Mouse (Mus musculus) hindbrain, embryonic 13.5 days (tissue): ENCODE data around the gene Eml2. TPM values are rescaled to one million over a fixed set of nuclear protein-coding genes. Genes with fewer than 3 reads are reported as not detected.

Experiments used
- ATAC-seq: fragments of 200-750 bp; cut with Nextera tagmentation; 2 replicates; pipeline ENCODE4 v1.8.0; 2017; ENCODE audit warnings: moderate TSS enrichment; ENCODE audit not compliant: low FRiP score
- H3K27ac ChIP-seq: fragments of 300-500 bp; sonication (generic); 2 replicates; pipeline ENCODE4 v1.5.1; 2015; ENCODE audit warnings: inconsistent platforms, mild to moderate bottlenecking, moderate library complexity
- H3K27me3 ChIP-seq: fragments of 300-500 bp; sonication (generic); 2 replicates; pipeline ENCODE4 v1.6.1; 2015; ENCODE audit warnings: mild to moderate bottlenecking, inconsistent platforms
- H3K36me3 ChIP-seq: fragments of 300-500 bp; sonication (generic); 2 replicates; pipeline ENCODE4 v1.6.1; 2015; ENCODE audit warnings: mild to moderate bottlenecking, inconsistent platforms
- H3K4me1 ChIP-seq: fragments of 300-500 bp; sonication (generic); replicated peaks from 2 replicates; pipeline ENCODE4 v1.6.1; 2015; ENCODE audit warnings: inconsistent platforms
- H3K4me2 ChIP-seq: fragments of 300-500 bp; sonication (generic); 2 replicates; pipeline ENCODE4 v1.6.1; 2015; ENCODE audit warnings: inconsistent platforms, mild to moderate bottlenecking, moderate library complexity
- H3K4me3 ChIP-seq: fragments of 300-500 bp; sonication (generic); 2 replicates; pipeline ENCODE4 v1.5.1; 2015; ENCODE audit warnings: mild to moderate bottlenecking, inconsistent platforms
- H3K9ac ChIP-seq: fragments of 300-500 bp; sonication (generic); 2 replicates; pipeline ENCODE4 v1.6.1; 2015; ENCODE audit warnings: mild to moderate bottlenecking, inconsistent platforms
- H3K9me3 ChIP-seq: fragments of 300-500 bp; sonication (generic); 2 replicates; pipeline ENCODE4 v1.6.1; 2016; ENCODE audit warnings: inconsistent platforms
- WGBS: fragments of 180-500 bp; shearing (Covaris S2); methylation state at CpG from one replicate; pipeline ENCODE4 v1.1.7; 2015; 5-methylcytosine and 5-hydroxymethylcytosine counted together
- polyA plus RNA-seq: library from polyadenylated mRNA; unstranded; fragments of >200 nt; fragmentation: Nextera tagmentation; extraction: Ambion mirVana; gene quantifications from 2 replicates; pipeline ENCODE4 v1.2.1, GENCODE M21; 2015

The Eml2 gene
- polyA plus RNA-seq, result 6.6 and 8.2 TPM in 2 replicates

GRCm38 (mm10) chr7:19175708-19176515 is at the start of gene Eml2:
TSS of gene Eml2 (plus strand) at chr7:19176421.
- Histone ChIP-seq H3K4me1 (peaks cover 50% of the 10 kb centered on the region), H3K36me3 (no peaks in the 10 kb centered on the region), H3K27me3 (peaks cover 51% of the 10 kb centered on the region), H3K9ac (peak within 1 kb of the TSS; percentile 86), H3K4me2 (peak within 1 kb of the TSS; percentile 76), H3K27ac (peak within 1 kb of the TSS; percentile 81), H3K9me3 (no peaks in the 10 kb centered on the region), H3K4me3 (peak within 1 kb of the TSS; percentile 67)
- peak; percentile 96 for ATAC-seq
- under 1% methylated on average over 30 of the region's 30 CpGs for WGBS

DNA sequence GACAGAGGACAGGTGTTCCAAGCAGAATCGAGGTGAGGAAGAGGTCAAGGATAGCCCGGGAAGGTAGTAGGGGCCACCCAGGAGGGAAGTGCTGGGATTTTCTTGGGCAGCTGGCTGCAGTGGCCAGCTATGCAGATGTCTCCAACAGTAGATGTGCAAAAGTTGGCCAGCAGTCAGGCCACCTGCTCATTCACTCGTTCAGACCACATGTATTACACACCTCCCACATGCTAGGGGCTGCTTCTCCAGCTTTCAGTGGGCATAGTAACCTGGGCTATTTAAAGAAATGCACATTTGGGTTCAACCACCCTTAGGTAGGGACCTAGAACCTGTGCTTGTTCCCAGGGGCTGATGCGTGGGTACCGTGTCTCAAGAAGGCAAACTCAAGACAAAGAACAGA is 48.5 kb upstream of the Eml2 start:
- H3K4me1 ChIP-seq, result peaks cover 26% of the 10 kb centered on the region
- H3K36me3 ChIP-seq, result peaks cover 11% of the 10 kb centered on the region; the same call in 1 of the 2 replicates
- ATAC-seq, result no peak
- H3K9me3 ChIP-seq, result no peaks in the 10 kb centered on the region
- H3K27me3 ChIP-seq, result no peaks in the 10 kb centered on the region
- no peak overlapping the region for H3K4me2 ChIP-seq
- no peak overlapping the region; the same call in 1 of the 2 replicates for H3K9ac ChIP-seq
- no peak overlapping the region for H3K4me3 ChIP-seq
- 94% methylated on average over 5 of the region's 5 CpGs for WGBS
- H3K27ac ChIP-seq, result no peak overlapping the region

DNA sequence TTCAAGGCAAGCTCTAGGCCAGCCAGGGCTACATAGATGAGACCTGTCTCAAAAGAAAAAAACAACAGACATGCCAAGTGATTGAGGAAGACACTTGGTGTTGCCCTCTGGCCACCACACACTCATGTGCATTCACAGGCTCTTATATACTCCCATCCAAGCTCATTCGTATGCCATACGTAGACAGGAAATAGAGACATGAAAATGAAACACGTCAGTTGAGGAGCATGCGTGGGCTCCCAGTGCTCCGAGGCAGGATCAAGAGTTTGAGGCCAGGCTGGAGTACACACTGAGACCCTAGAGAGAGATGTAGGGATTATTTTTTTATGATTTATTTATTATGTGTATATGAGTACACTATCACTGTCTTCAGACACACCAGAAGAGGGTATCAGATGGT is 46.8 kb upstream of the Eml2 start:
- 90% methylated on average over 5 of the region's 5 CpGs for WGBS
- H3K9ac ChIP-seq, result no peak overlapping the region
- H3K27me3 ChIP-seq, result no peaks in the 10 kb centered on the region
- H3K27ac ChIP-seq, result no peak overlapping the region
- peaks cover 29% of the 10 kb centered on the region for H3K4me1 ChIP-seq
- H3K4me3 ChIP-seq, result no peak overlapping the region
- H3K36me3 ChIP-seq, result peaks cover 12% of the 10 kb centered on the region; the same call in 1 of the 2 replicates
- ATAC-seq, result no peak
- H3K4me2 ChIP-seq, result no peak overlapping the region
- H3K9me3 ChIP-seq, result no peaks in the 10 kb centered on the region

GRCm38 (mm10) chr7:19130657-19131056 is 45.6 kb upstream of the Eml2 start:
- no peak for ATAC-seq
- Histone ChIP-seq H3K27me3 (no peaks in the 10 kb centered on the region), H3K36me3 (peaks cover 24% of the 10 kb centered on the region), H3K4me1 (peaks cover 25% of the 10 kb centered on the region), H3K4me2 (peak overlapping the region; percentile 65), H3K9ac (peak overlapping the region; percentile 66; the same call in 1 of the 2 replicates), H3K27ac (peak overlapping the region; percentile 92), H3K4me3 (peak overlapping the region; percentile 51), H3K9me3 (no peaks in the 10 kb centered on the region)
- WGBS, result 35% methylated on average over 4 of the region's 4 CpGs

GRCm38 (mm10) chr7:19131324-19131848 is 44.8 kb upstream of the Eml2 start:
- Histone ChIP-seq H3K36me3 (peaks cover 31% of the 10 kb centered on the region), H3K27me3 (no peaks in the 10 kb centered on the region), H3K4me2 (peak overlapping the region; percentile 65), H3K4me3 (peak overlapping the region; percentile 51), H3K4me1 (peaks cover 25% of the 10 kb centered on the region), H3K9me3 (no peaks in the 10 kb centered on the region), H3K9ac (peak overlapping the region; percentile 72), H3K27ac (peak overlapping the region; percentile 92)
- 2% methylated on average over 39 of the region's 39 CpGs for WGBS
- ATAC-seq, result peak; percentile 99

DNA sequence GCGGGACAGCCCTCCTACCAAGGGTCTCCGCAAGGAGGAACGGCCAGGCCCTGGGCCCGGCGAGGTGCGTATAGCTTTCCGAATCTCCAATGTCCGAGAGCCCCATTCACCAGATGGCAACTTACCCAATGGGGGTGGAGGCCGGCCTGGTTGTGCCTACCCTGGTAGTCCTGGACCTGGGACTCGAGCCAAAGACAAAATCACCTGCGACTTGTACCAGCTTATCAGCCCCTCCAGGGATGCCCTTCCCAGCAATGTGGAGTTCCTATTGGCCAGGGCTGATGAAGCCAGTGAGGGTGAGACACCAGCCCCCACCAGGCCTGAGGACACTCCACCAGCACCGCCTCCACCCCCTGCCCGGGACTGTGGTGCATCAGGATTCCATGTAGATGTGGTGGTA is 40.1 kb upstream of the Eml2 start:
- H3K9ac ChIP-seq, result no peak overlapping the region
- H3K4me3 ChIP-seq, result no peak overlapping the region
- WGBS, result 97% methylated on average over 13 of the region's 13 CpGs
- H3K4me2 ChIP-seq, result no peak overlapping the region
- ATAC-seq, result no peak
- no peaks in the 10 kb centered on the region for H3K27me3 ChIP-seq
- peaks cover 12% of the 10 kb centered on the region for H3K4me1 ChIP-seq
- no peak overlapping the region for H3K27ac ChIP-seq
- no peaks in the 10 kb centered on the region for H3K9me3 ChIP-seq
- peaks cover 69% of the 10 kb centered on the region for H3K36me3 ChIP-seq

DNA sequence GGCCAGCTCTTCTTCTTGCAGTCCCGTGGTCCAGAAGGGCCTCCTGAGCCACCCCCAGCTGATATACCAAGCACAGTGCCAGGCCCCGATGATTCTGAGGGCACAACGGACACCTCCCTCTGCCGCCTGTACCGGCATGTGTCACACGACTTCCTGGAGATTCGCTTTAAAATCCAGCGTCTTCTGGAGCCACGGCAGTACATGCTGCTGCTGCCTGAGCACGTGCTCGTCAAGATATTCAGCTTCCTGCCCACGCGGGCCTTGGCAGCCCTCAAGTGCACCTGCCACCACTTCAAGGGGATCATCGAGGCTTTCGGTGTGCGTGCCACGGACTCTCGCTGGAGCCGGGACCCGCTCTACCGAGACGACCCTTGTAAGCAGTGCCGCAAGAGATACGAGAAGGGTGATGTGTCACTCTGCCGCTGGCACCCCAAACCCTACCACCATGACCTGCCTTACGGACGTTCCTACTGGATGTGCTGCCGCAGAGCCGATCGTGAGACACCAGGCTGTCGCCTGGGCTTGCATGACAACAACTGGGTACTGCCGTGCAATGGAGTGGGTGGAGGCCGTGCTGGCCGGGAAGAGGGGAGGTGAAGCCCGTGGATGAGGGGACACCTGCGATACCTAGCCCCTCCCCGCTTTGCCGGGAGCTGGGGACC is 39.4 kb upstream of the Eml2 start:
- Histone ChIP-seq H3K36me3 (peaks cover 75% of the 10 kb centered on the region), H3K4me2 (no peak overlapping the region), H3K4me1 (peaks cover 11% of the 10 kb centered on the region), H3K9ac (no peak overlapping the region), H3K27me3 (no peaks in the 10 kb centered on the region), H3K9me3 (no peaks in the 10 kb centered on the region), H3K4me3 (no peak overlapping the region), H3K27ac (no peak overlapping the region)
- ATAC-seq, result no peak; the same call in 1 of the 2 replicates
- 93% methylated on average over 38 of the region's 38 CpGs for WGBS

GRCm38 (mm10) chr7:19137380-19137779 is 38.8 kb upstream of the Eml2 start:
- H3K36me3 ChIP-seq, result peaks cover 81% of the 10 kb centered on the region
- H3K4me1 ChIP-seq, result peaks cover 6% of the 10 kb centered on the region
- H3K4me3 ChIP-seq, result no peak overlapping the region
- WGBS, result 53% methylated on average over 5 of the region's 5 CpGs
- H3K9ac ChIP-seq, result no peak overlapping the region
- H3K9me3 ChIP-seq, result no peaks in the 10 kb centered on the region
- no peaks in the 10 kb centered on the region for H3K27me3 ChIP-seq
- H3K27ac ChIP-seq, result no peak overlapping the region
- no peak overlapping the region for H3K4me2 ChIP-seq
- no peak for ATAC-seq

DNA sequence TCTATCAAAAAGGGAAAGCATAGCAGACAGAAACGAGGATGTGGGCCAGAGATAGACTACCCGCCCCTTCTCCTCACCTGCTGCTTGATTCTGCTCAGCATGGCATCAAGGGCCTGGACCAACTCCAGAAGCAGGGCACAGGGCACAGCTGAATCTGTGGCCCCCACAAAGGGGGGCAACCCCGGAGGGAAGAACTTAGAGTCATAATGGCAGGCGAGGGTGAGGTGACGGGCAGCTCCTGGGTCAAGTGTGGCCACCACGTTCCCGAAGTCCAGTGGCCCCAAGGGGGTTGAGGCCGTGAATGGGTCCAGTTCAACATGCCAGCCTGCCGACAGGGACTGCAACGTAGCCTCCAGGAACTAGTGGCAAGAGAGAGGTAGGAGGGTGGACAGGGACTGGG is 29.4 kb upstream of the Eml2 start:
- Histone ChIP-seq H3K36me3 (peaks cover 40% of the 10 kb centered on the region), H3K9me3 (no peaks in the 10 kb centered on the region), H3K27ac (no peak overlapping the region), H3K4me2 (no peak overlapping the region), H3K4me3 (no peak overlapping the region), H3K27me3 (no peaks in the 10 kb centered on the region), H3K9ac (no peak overlapping the region), H3K4me1 (peaks cover 32% of the 10 kb centered on the region)
- 88% methylated on average over 10 of the region's 10 CpGs for WGBS
- ATAC-seq, result no peak

DNA sequence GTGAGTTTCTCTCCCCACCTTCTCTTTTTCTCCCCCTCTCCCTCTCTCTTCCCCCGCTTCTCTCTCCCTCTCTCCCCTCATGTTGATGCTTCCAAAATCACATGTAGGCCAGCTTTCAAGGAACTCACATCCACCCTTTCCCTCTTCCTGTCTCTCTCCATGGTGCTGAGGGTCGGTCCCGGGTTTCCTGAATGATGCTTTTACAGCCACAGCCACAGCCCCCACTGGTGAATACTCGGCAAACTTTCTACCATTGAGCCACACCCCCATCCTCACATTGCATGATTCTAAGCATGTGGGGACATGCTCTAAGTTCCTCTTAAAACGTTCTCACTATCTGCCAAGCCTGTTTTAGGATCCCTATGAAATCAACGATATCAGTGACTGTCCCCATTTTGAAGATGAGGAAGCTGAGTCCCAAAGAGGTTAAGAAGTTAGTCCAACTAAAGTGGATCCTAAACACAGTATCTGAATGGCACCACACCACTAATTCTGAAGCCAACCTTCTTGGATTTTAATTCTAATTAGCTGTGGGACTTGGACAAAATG is 28.6 kb upstream of the Eml2 start:
- H3K36me3 ChIP-seq, result peaks cover 40% of the 10 kb centered on the region
- no peak for ATAC-seq
- no peaks in the 10 kb centered on the region for H3K9me3 ChIP-seq
- peaks cover 32% of the 10 kb centered on the region for H3K4me1 ChIP-seq
- no peak overlapping the region for H3K27ac ChIP-seq
- peak overlapping the region; percentile 78; the same call in 1 of the 2 replicates for H3K9ac ChIP-seq
- peak overlapping the region; percentile 77 for H3K4me2 ChIP-seq
- no peaks in the 10 kb centered on the region for H3K27me3 ChIP-seq
- peak overlapping the region; percentile 65 for H3K4me3 ChIP-seq
- 55% methylated on average over 6 of the region's 6 CpGs for WGBS

GRCm38 (mm10) chr7:19148180-19148874 is 27.9 kb upstream of the Eml2 start:
- H3K4me3 ChIP-seq, result peak overlapping the region; percentile 65
- WGBS, result 15% methylated on average over 20 of the region's 20 CpGs
- no peak for ATAC-seq
- H3K27me3 ChIP-seq, result no peaks in the 10 kb centered on the region
- peaks cover 32% of the 10 kb centered on the region for H3K4me1 ChIP-seq
- H3K9me3 ChIP-seq, result no peaks in the 10 kb centered on the region
- peak overlapping the region; percentile 77 for H3K4me2 ChIP-seq
- H3K36me3 ChIP-seq, result peaks cover 42% of the 10 kb centered on the region
- peak overlapping the region; percentile 88 for H3K27ac ChIP-seq
- H3K9ac ChIP-seq, result peak overlapping the region; percentile 78
